Mouse (Mus musculus) megakaryocyte-erythroid progenitor cell, adult 5-6 weeks (primary cell): Measurements from ENCODE around the gene Rgl3. TPM values are rescaled to one million over a fixed set of nuclear protein-coding genes. Genes with fewer than 3 reads are reported as not detected.
A peak's percentile ranks its signal among the peaks of the same experiment; 100 is the strongest.

Source experiments
- ATAC-seq: replicated peaks from 2 replicates; pipeline ENCODE4 v1.8.0; 2016; ENCODE audit warnings: mild to moderate bottlenecking, inconsistent platforms; ENCODE audit not compliant: severe bottlenecking, poor library complexity, low FRiP score, low TSS enrichment
- total RNA-seq, 2 experiments: library from RNA; stranded (forward) in 1 of 2; stranded (reverse) in 1 of 2; fragments of 200-1000, 215-1000 nt in 1 of 2; fragments of >200 nt in 1 of 2; fragmentation: Nextera tagmentation in 1 of 2; gene quantifications; 2 replicates each; pipeline ENCODE4 v1.2.3; 2014 to 2017

Gene Rgl3
- total RNA-seq (2014; fragmentation: Nextera tagmentation) (not detected in 2 replicates), total RNA-seq (2017) (not detected in 2 replicates)

DNA sequence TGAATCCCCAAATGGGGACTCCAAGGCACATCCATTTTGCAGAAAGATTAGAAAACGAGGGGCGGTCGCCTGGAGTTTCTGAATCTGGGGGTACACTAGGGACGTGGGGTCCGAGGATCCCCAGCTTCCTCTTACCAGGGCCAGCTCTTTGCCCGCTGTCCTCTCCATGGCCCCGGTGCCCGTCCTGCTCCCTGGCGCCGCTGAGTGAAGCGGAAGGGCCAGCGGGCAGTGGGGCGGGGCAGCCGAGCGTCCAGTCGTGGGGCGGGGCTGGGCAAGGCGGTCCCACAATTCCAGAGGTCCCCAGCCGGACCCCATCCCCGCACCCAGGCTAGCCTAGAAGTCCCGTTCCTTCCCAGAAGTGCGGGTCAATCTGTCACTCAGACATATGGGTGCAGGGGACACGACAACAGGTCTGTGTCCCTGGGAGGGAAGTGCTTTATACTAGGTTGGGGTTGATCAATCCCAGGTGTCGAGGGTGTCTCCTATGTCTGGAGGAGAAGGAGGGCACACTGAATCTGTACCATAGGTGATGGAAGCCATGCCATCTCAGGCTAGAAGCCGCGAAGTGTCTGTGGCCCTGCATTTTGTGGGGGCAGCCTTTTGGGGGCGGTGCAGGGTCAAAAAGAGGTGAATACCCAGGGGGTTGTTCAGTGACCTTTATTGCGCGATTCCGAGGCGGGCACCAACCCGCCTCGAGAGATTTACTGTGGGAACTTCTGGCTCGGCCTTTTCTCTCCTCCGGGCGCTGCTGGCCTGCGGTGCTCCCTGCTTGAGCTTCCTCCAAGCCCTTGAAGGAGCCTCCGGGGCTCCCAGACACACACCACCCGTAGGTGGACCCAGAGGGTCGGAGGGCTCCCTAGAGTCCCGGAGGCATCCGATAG, at the start of gene Rgl3:
TSS of gene Rgl3 (minus strand) at position 217 of the 881 bp plus-strand sequence.
- ATAC-seq: peak; percentile 29; the same call in 1 of the 2 replicates

DNA sequence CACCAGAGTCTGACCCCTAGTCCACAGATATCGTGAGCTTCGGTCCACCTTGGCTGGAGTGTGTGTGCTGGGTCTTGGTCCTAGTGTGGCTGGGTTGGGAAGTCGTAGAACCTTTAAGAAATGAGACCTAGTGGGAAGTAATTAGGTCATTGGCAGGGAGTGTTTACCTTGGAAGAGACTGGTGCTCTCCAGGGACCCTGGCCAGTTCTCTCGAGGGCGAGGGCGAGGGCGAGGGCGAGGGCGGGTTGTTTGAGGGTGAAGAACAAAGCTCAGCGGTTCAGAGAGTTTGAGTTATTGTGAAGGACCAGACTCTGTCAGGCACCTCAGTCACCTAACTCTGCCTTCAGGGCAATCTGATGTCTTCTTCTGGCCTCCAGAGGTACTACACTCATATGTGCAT, 48.6 kb upstream of the Rgl3 start:
- ATAC-seq: no peak

- no peak for ATAC-seq
Measured at GRCm38 (mm10) chr9:22035300-22036044, 46.2 kb upstream of the Rgl3 start.

DNA sequence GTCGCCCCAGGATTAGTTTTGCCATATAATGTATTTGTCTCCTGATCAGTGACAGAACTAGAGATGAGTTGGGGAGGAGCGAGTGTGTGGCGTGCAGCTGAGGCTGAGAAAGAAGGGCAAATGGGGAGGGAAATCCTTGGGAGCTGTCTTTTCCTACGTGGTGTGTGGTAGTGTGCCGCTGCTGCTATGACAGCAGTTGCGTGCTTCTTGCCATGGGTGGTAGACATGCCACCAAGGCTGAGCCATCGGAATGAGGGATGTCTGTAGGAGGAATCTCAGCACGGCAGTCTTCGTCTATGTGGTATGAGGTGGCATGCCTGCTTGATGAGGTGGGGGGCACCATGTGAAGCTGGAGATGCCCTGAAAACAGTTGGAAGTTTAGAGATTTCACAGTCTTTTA, 41.1 kb upstream of the Rgl3 start:
- ATAC-seq: no peak

DNA sequence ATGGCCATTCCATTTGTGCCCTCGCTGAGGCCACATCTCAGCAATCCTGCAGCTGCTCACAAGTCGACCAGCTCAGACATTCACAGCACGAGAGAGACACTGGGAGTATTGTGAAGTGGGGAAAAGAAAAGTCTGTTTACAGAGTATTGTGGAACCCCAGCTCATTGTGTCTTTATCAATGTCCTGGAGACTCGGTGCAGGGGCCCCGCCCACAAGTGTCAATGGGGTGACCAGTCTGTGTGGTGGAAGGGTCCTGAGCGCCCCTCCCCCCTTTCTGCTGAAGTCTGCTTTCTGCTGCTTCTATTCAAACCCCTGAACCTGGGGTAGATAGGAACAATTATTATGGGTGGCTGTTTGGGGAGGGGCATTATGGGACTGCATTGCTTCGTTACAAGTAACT, 39.2 kb upstream of the Rgl3 start:
- no peak for ATAC-seq

- no peak for ATAC-seq
Measured at GRCm38 (mm10) chr9:22024592-22024991, 35.3 kb upstream of the Rgl3 start.

- ATAC-seq: no peak
Measured at GRCm38 (mm10) chr9:22017208-22017825, 28.1 kb upstream of the Rgl3 start.

DNA sequence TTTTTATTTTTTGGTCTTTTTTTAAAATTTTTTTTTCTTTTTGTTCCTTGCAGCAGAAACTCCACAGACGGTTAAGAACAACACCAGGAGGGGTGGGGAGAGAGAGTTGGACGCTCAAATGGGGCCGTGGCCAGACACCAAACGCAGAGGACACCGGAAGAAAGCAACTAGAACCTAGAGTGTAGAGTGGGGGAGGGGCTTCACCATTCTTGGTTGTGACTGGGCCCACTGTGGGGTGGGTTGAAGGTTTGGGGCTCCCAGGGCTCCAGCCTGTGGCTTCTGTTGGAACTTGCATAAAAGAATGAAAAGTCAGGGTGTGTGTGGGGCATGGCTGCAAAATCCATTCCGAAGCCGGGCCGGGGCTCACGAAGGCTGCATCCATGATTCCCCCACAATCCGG, 27.0 kb upstream of the Rgl3 start:
- no peak for ATAC-seq

DNA sequence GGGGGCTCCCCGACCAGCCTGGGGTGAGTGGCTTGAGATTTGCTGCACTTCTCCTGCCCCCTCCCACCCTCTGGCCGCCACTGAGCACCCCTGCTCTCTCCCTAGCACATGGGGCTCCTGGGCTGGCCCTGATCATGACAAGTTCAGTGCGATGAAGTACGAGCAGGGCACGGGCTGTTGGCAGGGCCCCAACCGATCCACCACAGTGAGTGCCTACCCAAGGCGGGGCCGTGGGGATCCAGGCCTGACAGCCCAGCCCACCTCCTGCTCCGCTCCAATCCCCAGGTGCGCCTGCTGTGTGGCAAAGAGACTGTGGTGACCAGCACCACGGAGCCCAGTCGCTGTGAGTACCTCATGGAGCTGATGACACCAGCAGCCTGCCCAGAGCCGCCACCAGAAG, 23.5 kb upstream of the Rgl3 start:
- no peak for ATAC-seq

DNA sequence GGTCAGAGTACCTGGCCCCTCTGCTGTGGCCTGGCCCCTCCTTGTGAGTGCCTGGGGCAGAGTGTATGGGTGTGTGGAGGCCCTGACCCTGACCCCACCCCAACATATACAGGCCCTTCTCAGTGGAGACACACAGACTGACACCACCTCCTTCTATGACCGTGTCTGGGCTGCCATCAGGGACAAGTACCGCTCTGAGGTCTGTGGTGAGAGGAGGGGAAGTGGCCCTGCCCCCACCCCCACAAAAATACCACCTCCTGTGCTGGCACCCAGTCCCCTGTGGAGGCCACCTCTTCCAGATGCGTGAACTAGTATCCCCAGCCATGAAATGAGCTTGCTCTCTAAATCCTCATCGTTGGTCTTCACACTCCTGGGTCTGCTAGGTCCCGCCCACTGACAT, 21.8 kb upstream of the Rgl3 start:
- ATAC-seq: no peak

DNA sequence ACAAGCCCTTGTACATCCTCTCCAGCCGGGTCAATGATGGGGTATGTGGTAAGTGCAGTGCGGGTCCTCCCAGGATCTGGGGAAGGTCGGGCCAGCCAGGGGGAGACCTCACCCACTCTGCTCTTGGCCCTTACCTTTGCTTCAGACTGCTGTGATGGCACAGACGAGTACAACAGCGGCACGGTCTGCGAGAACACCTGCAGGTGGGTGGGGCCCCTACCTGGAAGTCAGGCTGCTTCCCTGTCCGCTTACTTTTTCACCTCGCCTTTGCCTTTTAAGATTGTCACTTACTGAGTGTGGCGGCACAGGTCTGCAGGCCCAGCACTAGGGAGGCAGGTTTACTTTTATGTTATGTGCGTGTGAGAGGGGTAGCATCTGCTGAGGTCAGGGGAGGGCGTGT, 15.3 kb upstream of the Rgl3 start:
- ATAC-seq: no peak

DNA sequence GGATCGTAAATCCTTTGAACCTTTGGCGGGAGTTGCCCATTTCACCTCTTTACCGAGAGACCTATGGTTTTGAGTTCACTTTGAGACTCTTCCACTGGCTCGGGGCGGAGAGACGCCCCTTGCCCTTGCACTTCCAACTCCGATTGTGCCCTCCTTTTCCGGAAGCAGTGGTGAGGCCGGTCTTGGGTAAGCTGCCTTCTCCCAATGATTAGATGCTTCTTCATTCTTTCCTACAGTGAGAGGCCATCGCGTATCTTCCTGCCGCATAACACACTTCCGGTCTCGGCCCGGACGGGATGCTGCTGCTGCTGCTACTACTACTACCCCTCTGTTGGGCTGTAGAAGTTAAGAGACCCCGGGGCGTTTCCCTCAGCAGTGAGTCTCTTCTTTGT, 13.9 kb upstream of the Rgl3 start:
- peak; percentile 47 for ATAC-seq

GRCm38 (mm10) chr9:22002194-22003162, 13.2 kb upstream of the Rgl3 start, which contains the start of the genes Ccdc151 and Prkcsh:
Gene Ccdc151, minus strand, starts transcription at chr9:22002634.
Gene Prkcsh, plus strand, starts transcription at chr9:22002806.
- peak; percentile 95 for ATAC-seq

- ATAC-seq: no peak
Measured at GRCm38 (mm10) chr9:22001633-22002032, 12.4 kb upstream of the Rgl3 start.

DNA sequence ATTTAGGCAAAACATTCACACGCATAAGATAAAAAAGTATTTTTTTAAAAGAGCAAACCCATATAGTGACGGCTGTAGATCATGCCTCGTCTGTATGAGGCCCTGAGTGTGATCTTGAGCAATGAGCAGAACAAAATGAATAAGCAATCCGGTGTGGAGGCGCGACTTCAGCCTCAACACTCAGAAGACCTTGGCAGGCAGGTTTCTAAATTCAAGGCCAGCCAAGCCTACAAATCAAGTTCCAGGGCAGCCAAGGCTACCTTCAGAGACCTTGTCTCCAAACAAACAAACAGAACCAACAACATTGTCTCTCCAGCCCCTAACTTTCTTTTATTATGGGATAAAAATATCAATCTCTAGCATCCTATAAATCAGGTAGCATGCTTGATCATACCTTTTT, 11.1 kb upstream of the Rgl3 start:
- no peak for ATAC-seq

DNA sequence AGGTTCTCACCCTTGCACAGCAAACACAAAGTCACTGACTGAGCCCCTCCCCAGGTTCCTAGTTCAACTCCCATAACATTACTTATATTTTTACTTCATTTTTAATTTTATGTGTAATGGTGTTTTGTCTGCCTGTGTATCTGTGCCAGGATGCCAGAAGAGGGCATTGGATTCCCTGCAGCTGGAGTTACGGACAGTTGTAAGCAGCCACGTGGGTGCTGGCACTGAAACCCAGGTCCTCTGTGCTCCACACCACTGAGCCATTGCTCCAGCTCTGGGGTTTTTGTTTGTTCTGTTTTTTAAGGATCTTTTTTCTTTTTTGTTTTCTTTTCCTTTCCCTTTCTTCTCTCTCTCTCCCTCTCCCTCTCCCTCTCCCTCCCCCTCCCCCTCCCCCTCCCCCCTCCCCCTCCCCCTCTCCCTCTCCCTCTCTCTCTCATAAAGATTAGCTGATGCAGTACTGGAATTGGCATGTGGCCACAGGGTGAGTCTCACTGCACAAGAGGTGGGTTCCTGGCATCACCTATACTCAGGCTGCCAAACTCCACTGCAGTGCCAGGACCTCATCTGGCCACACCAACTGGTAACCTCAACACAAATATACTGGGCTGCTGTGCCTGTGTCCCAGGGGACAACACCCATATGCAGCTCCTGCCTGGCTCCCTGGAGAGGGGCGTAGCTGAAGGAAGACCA, 7.1 kb upstream of the Rgl3 start:
- no peak for ATAC-seq

DNA sequence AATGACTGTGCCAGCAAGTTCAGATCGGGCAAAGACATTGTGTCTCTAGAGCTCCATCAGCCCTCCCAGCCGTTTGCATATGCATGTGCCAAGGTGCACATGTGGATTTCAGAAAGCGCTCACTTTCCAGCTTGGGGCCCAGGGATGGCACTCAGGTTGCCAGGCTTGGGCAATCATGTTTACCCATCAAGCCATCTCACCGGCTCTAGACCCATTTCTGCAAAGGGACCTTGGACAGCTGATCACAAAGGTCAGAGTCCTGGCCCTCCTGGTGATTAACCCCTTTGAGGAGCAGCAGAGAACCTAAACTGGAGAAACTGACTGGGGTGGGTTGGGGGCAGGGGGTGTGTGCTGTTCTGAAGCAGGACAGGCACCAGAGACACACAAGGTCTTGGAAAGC, 3.0 kb upstream of the Rgl3 start:
- ATAC-seq: no peak

- no peak for ATAC-seq
Measured at GRCm38 (mm10) chr9:21988421-21989101, 685 bp downstream of the Rgl3 start.
